Mouse (Mus musculus): ENCODE data around the gene Ube2o. TPM values are rescaled to one million over a fixed set of nuclear protein-coding genes. Genes with fewer than 3 reads are reported as not detected.

Gene Ube2o
- polyA plus RNA-seq, 2 experiments = 25.9 to 34.0 TPM

DNA sequence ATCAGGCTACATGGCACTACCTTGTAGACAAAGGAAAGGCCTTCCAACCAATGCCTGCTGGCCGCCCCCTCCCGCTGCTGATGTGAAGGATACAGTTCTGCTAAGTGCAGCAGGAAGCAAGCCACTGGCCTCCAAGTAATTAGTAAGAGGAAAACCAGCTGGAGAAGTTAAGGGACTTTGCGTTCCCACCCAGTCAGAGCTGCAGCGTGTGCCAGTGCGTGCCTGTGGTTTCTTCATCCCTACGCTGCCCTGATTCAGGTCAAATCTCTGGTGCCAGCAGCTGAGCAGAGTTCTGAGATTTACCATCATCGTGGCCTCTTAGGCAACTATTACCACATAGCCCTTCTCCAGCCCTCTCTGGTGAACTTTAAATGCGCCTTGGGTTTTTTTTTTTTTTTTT lies 62.8 kb downstream of the Ube2o start:
- Histone ChIP-seq H3K9me3 (ENCODE audit: control insufficient read depth, low read length) (no peaks in the 10 kb centered on the region), H3K27ac (no peak overlapping the region), H3K36me3 (replicated peaks; ENCODE audit: control insufficient read depth, insufficient read depth, low read depth) (no peaks in the 10 kb centered on the region), H3K27me3 (ENCODE audit: control insufficient read depth, insufficient read depth, low read length) (no peaks in the 10 kb centered on the region), H3K4me2 (ENCODE audit: low read depth) (no peak overlapping the region), H3K4me1 (replicated peaks; ENCODE audit: control insufficient read depth in 2 of 2, insufficient read depth in 2 of 2, low read length in 1 of 2) (peaks cover 5% of the 10 kb centered on the region in 2 experiments), H3K9ac (replicated peaks) (no peak overlapping the region), H3K4me3 (ENCODE audit: insufficient read depth in 1 of 2, low read depth in 2 of 2, low read length in 2 of 2) (no peak overlapping the region)
- no peak for TF ChIP-seq CTCF (IDR thresholded peaks at IDR 0.05; ENCODE audit: low read depth)
- no peak for TF ChIP-seq EP300 (IDR thresholded peaks at IDR 0.05; ENCODE audit: low read depth)
- ATAC-seq (ENCODE audit: insufficient read depth) = no peak
- no peak for DNase-seq (ENCODE audit: low read depth in 3 of 3, low spot score in 3 of 3)
- 46% methylated on average over 8 of the region's 8 CpGs for WGBS (ENCODE audit: insufficient replicate concordance)

DNA sequence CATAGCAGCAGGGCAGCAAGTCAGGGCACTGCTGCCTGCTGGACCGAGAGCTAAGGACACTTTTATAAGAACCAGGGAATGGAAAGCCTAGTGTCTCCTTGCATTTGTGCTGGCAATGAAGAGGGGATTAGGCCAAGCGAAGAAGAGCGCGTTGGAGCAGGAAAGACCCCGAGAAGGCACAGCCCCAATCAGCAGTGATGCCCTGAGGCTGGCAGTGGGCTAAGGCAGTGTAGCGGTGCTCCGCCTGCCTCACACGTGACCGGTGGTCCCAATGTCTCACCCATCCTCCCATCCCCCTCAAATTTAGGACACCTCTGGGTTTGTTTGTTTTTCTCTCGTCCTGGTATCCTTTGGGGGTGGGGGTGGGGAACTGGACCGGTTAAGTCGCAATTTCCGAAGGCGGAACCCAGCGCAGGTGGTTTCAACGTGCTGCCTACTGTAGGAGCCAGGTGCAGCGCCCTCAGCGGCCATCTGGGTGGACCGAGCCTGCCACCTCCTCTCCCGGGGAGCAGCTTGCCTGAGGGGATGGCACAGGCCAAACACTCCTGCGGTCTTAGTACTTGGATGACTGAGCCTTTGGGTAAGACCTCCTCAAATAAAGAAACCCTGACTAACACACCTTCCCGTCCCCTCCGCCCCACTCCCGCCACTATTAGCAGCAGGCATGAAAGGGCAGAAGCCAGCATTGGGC lies 65.8 kb downstream of the Ube2o start:
- no peak for ATAC-seq (ENCODE audit: insufficient read depth)
- 35% methylated on average over 24 of the region's 24 CpGs for WGBS (ENCODE audit: insufficient replicate concordance)

DNA sequence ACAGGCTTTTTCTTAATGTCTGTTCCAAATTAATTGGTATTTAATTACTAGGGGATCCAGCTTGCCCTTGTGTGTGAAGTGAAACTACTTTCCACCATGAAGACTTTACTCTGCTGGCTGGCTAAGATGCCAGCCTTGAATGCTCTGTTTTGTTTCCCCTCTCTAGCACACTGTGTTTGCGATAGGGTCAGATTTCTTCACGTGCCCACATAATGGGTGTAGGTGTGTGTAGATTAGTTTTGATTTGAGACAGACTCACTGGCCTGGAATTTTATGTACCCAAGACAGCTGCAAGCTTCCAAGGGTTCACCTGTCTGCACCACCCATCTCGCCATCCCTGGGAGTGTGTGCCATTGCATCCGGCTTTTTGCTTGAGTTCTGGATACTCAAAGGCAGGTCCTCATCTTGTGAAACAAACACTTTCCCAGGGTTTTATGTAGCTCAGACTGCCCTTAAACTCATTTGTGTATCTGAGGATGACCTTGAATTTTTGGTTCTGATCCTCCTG lies 67.7 kb downstream of the Ube2o start:
- ATAC-seq (ENCODE audit: insufficient read depth) (no peak), DNase-seq (ENCODE audit: low read depth in 3 of 3, low spot score in 3 of 3) (no peak)
- H3K4me1 ChIP-seq (replicated peaks; ENCODE audit: control insufficient read depth in 2 of 2, insufficient read depth in 2 of 2, low read length in 1 of 2) = peaks cover 8 to 13% of the 10 kb centered on the region in 2 experiments
- no peaks in the 10 kb centered on the region for H3K9me3 ChIP-seq (ENCODE audit: control insufficient read depth, low read length)
- H3K9ac ChIP-seq (replicated peaks) = no peak overlapping the region
- no peak for TF ChIP-seq EP300 (IDR thresholded peaks at IDR 0.05; ENCODE audit: low read depth)
- no peak for TF ChIP-seq CTCF (IDR thresholded peaks at IDR 0.05; ENCODE audit: low read depth)
- H3K4me3 ChIP-seq (ENCODE audit: insufficient read depth in 1 of 2, low read depth in 2 of 2, low read length in 2 of 2) = no peak overlapping the region
- H3K4me2 ChIP-seq (ENCODE audit: low read depth) = no peak overlapping the region
- H3K27me3 ChIP-seq (ENCODE audit: control insufficient read depth, insufficient read depth, low read length) = no peaks in the 10 kb centered on the region
- no peaks in the 10 kb centered on the region for H3K36me3 ChIP-seq (replicated peaks; ENCODE audit: control insufficient read depth, insufficient read depth, low read depth)
- no peak overlapping the region for H3K27ac ChIP-seq
- WGBS (ENCODE audit: insufficient replicate concordance) = 74% methylated on average over 4 of the region's 4 CpGs

More for the DNA sequence above, 65.8 kb downstream of the Ube2o start:
- DNase-seq (ENCODE audit: low read depth in 3 of 3, low spot score in 3 of 3) = no peak
- Histone ChIP-seq H3K4me2 (ENCODE audit: low read depth) (no peak overlapping the region), H3K4me1 (replicated peaks; ENCODE audit: control insufficient read depth in 2 of 2, insufficient read depth in 2 of 2, low read length in 1 of 2) (peaks cover 8 to 11% of the 10 kb centered on the region in 2 experiments), H3K27ac (no peak overlapping the region), H3K9me3 (ENCODE audit: control insufficient read depth, low read length) (no peaks in the 10 kb centered on the region), H3K4me3 (ENCODE audit: insufficient read depth in 1 of 2, low read depth in 2 of 2, low read length in 2 of 2) (no peak overlapping the region), H3K27me3 (ENCODE audit: control insufficient read depth, insufficient read depth, low read length) (no peaks in the 10 kb centered on the region), H3K36me3 (replicated peaks; ENCODE audit: control insufficient read depth, insufficient read depth, low read depth) (no peaks in the 10 kb centered on the region), H3K9ac (replicated peaks) (no peak overlapping the region)
- TF ChIP-seq EP300 (IDR thresholded peaks at IDR 0.05; ENCODE audit: low read depth) (no peak), CTCF (IDR thresholded peaks at IDR 0.05; ENCODE audit: low read depth) (peak; percentile 24; the same call in 1 of the 2 replicates)

DNA sequence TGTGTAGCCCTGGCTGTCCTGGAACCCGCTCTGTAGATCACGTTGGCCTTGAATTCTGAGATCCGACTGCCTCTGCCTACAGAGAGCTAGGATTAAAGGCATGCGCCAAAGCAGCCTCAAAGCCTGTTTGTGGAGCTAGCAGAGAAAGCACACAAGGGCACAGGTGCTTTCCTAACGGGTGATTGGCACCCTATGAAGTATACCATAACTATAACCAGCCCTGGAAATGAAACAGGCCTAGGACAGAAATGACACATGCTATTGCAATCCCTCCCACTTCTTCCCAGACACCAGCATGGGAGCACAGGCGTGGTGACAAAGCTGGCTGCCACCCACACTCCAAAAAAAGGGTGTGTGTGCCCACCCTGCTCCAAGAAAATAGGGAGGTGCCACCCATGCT lies 68.3 kb downstream of the Ube2o start:
- 72% methylated on average over 6 of the region's 6 CpGs for WGBS (ENCODE audit: insufficient replicate concordance)

DNA sequence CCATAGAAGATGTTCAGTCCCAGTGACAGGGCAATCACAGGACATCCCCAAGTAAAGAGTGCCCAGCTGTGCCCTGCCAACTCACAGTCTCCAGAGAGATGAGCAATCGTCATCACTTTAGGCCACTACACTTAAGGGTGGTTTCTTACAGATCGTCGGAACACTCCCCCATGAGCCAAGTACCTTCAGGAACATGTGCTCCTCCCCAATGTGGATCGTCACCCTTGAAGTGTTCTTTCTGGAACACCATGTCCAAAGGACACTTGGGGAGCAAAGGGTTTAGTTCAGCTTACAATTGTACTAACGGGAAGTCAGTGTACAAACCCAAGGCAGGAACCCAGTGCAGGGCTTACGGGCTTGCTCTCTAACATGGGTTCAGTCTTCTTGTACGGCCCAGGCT lies 69.1 kb downstream of the Ube2o start:
- 85% methylated on average over 7 of the region's 7 CpGs for WGBS (ENCODE audit: insufficient replicate concordance)
- no peak for ATAC-seq (ENCODE audit: insufficient read depth)
- no peak for TF ChIP-seq CTCF (IDR thresholded peaks at IDR 0.05; ENCODE audit: low read depth)
- TF ChIP-seq EP300 (IDR thresholded peaks at IDR 0.05; ENCODE audit: low read depth) = no peak
- Histone ChIP-seq H3K4me2 (ENCODE audit: low read depth) (no peak overlapping the region), H3K4me1 (replicated peaks; ENCODE audit: control insufficient read depth in 2 of 2, insufficient read depth in 2 of 2, low read length in 1 of 2) (peaks cover 10 to 20% of the 10 kb centered on the region in 2 experiments), H3K27ac (no peak overlapping the region), H3K9ac (replicated peaks) (no peak overlapping the region), H3K9me3 (ENCODE audit: control insufficient read depth, low read length) (no peaks in the 10 kb centered on the region), H3K4me3 (ENCODE audit: insufficient read depth in 1 of 2, low read depth in 2 of 2, low read length in 2 of 2) (no peak overlapping the region), H3K27me3 (ENCODE audit: control insufficient read depth, insufficient read depth, low read length) (no peaks in the 10 kb centered on the region), H3K36me3 (replicated peaks; ENCODE audit: control insufficient read depth, insufficient read depth, low read depth) (no peaks in the 10 kb centered on the region)
- no peak for DNase-seq (ENCODE audit: low read depth in 3 of 3, low spot score in 3 of 3)

More for the DNA sequence above, 68.3 kb downstream of the Ube2o start:
- Histone ChIP-seq H3K36me3 (replicated peaks; ENCODE audit: control insufficient read depth, insufficient read depth, low read depth) (no peaks in the 10 kb centered on the region), H3K4me2 (ENCODE audit: low read depth) (no peak overlapping the region), H3K9me3 (ENCODE audit: control insufficient read depth, low read length) (no peaks in the 10 kb centered on the region), H3K27me3 (ENCODE audit: control insufficient read depth, insufficient read depth, low read length) (no peaks in the 10 kb centered on the region), H3K4me1 (replicated peaks; ENCODE audit: control insufficient read depth in 2 of 2, insufficient read depth in 2 of 2, low read length in 1 of 2) (peaks cover 8 to 15% of the 10 kb centered on the region in 2 experiments), H3K4me3 (ENCODE audit: insufficient read depth in 1 of 2, low read depth in 2 of 2, low read length in 2 of 2) (no peak overlapping the region), H3K27ac (no peak overlapping the region), H3K9ac (replicated peaks) (no peak overlapping the region)
- no peak for DNase-seq (ENCODE audit: low read depth in 3 of 3, low spot score in 3 of 3)
- TF ChIP-seq EP300 (IDR thresholded peaks at IDR 0.05; ENCODE audit: low read depth) (no peak), CTCF (IDR thresholded peaks at IDR 0.05; ENCODE audit: low read depth) (no peak)
- no peak for ATAC-seq (ENCODE audit: insufficient read depth)
